Mouse (Mus musculus) kidney, adult 9 months (tissue): ENCODE measurements around the gene Celf2.

Experiments used
- DNase-seq: peaks from one replicate; pipeline ENCODE4 v3.0.0; 2022

The Celf2 gene

DNA sequence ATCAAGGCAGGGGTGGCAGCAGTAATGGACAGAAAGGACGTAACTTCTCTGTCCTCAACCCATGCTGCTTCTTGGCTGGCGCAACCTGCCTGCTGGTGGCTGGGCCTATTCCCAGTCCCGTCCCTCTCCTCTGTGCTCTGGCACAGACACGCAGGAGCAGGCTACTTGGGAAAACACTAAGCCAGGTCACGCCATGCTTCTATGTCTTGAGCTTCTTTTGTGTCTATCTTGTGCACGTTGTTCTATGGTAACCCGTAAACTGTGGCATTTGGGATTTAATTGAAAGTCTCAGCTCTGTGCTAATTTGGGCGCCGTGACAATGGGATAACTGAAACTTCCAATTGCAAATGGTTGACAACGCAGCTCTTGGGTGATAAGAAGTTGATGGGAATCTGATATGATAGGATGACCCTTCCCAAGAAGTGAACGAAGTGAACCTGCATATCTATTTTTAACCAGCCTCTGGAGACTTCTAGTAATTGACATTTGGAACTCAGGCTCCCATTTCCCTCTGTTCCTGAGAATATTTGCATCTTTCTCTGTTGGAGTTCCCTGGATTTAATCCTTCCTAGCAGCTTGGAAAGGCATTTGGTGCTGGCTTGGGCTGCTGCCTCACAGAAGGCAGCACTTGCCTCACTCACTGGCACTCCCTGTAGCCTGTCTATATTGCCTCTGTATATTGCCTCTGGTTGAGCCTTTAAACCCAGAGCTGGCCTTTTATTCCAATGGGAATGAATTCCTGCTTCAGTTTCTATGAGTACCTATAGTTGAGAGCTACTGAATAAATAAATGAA is 335.9 kb downstream of the Celf2 start:
- no peak for DNase-seq

DNA sequence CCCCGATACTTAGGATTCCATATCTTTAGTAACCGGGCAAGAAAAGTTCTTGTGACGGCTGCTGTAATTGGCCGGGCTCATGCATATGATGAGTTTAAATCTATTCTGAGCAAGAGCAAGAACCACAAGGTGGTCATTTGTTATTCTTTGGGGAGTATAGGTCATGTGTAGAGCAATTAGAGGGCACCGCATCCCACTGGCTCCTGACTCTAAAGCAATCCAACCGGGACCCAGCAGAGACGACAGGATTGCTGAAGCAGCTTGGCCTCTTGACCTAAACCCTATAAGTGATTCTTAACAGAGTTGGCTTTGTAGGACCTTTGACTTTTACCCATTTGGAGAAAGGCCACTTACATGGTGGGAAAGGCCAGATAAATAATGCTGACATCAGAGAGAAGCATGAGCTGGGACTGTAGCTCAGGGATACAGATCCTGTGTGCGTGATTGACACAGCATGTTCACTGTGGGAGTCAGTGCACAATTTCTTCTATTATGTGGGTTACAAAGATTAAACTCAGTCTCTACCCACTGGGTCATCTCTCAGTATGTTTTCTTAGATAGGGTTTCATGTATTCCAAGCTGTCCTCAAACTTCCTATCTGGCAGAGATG is 338.2 kb downstream of the Celf2 start:
- no peak for DNase-seq

- no peak for DNase-seq
These were observed 343.6 kb downstream of the Celf2 start for GRCm38 (mm10) chr2:7165786-7166185.

DNA sequence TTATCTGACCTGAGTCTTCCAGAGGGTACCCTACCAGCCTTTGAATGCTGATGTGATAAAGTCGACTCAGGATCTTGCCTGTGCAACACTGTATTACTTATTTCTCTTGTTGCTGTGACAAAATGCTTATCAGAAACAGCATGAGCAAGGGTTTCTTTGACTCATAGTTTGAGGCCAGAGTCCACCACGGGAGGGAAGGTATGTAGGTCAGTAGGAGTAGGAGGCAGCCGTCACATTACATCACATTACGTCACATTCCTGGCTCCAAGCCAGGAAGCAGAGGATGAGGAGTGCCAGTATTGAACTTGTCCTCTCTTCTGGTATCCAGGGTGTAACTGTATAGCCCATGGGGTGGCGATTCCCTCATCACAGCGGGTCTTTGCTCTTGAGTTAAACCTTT is 349.3 kb downstream of the Celf2 start:
- DNase-seq, result no peak

DNA sequence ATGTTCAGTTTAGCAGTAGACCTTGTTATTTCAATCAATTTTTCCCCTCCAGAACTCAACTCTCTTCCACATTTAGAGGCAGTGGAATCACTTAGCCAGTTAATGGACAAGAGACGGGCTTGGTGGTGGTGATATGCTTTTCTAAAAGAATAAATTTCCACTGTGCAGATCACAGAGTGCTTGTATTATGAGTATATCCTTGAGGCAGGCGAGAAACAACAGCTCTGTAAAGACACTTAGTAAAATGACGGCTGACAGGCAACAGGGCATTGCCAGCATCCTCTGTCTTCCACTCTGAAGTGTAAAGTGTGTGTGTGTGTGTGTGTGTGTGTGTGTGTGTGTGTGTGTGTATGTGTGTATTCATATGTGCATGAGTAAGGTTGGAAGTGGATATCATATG is 362.1 kb downstream of the Celf2 start:
- no peak for DNase-seq

DNA sequence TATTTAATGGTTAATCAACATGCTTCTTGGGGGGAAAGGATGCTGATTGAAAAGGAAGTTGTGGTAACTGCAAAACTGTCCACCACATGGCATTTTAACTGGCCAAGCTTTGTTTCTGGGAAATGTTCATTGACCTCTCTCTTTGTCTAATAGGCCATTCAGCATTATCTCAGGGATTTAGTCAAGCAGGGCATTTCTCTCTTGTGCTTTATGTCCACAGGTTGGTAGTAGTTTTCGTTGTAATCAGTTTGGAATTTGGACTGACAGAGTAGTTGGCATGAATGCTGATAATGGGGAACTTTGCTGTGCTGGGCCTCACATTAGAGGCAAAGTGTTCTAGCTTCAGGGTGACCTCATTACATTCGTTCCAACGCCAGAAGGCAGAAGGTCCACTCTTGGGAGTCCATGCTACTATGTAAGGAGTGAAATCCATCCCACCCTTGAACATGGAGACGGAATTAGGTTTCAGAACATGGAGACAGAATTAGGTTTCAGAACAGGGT is 363.8 kb downstream of the Celf2 start:
- no peak for DNase-seq

- DNase-seq, result no peak
These were observed 364.5 kb downstream of the Celf2 start for GRCm38 (mm10) chr2:7144871-7145270.

DNA sequence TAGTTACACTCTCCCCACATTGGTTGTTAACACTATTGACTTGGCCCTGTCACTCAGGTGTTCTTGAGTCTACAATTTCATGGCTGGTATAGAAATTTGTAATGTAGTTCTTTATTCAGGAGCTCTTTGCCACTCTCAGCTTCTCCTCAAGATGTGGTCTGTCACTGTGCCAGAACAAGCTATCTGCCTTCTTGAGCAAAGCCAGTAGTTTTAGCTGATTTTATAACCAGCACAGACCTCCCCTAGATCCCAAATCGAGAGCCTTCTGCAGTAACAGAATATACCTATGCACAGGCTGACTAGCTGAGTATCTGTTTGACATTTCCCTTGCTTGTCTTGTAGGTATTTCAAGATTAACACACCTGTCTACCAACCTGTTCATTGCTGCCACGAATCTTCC is 386.0 kb downstream of the Celf2 start:
- DNase-seq, result no peak

DNA sequence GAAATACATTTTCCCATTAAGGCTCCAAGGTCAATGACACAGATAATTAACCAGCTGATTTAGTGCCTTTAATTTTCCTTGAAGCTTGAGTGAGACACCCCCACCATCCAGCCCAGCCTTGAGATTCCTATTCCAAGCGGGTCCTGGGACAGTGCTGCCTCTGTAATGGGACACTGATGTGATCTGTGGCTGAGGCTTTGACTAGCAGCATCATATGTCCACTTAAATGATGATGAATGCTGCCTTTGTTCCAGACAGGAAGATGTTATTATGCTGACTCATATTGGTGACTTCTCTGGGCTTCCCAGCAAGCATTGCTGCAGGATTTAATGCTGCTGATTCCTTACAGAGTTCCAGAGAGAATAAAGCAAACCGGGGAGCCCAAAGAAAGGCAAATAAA is 393.6 kb downstream of the Celf2 start:
- DNase-seq, result no peak

DNA sequence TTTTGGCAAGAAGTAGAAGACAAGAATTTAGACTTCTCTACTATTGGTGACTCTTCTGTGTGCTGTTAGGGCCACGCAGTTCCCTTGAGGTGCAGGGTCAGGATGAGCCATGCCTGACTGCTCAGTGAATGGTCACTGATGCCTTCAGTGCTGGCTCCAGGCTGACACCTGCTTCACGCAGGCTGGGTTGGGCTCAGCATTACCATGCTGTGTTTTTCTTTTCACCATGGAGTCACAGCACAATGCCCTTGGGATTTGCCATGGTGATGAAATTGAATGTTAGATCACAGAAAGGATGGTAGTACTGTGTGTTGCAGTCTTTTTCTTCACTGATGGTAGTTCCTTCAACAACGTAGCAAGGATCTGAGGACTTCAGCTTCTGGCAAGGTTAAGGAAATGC is 394.2 kb downstream of the Celf2 start:
- no peak for DNase-seq

DNA sequence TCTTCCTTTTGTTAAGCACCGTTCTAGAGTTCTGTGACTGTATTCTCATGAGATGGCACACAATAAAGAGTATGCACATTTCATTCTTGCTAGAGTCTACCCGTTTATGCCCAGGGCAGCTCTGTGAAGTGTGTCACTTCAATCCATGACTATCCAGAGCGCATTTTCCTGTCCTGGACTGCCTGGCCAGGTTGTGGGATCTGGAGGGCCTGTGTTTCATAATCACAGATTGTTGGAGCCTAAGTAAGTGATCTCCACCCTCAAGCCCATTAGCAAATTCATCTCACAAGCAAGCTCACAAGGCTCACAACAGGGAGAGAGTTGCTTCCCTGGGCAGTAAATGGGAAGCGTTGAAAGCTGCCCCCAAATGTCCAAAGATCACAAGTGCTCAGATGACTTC is 395.6 kb downstream of the Celf2 start:
- no peak for DNase-seq

DNA sequence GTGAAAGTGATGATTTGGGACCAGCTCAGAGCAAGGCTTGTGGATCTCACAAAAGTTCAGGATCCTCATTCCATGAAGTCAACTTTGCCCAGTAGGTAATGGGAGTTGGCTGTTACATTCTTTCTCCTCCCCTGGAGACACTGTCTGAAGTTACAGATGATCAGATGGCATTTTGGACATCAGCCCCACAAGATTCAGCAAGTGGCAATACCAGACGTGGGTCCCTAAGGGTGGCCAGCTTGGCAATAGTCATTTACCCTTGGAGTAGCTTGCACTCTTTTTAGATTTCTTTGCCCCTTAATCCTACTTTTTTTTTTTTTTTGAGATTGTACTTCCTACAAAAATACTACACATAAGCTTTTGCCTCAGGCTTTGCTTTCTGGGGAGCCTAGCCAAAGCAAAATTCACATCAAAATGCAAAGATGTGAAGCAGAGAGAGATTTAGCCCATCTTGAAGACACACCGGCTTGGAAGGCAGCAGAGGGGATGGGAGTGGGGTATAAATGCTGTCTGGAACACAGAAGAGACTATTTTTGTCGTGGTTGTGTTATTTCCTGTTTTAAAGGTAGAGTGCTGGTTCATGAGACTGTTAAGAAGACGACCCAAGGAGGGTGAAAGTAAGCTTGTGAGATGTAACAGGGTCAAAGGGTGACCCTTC is 397.1 kb downstream of the Celf2 start:
- no peak for DNase-seq

DNA sequence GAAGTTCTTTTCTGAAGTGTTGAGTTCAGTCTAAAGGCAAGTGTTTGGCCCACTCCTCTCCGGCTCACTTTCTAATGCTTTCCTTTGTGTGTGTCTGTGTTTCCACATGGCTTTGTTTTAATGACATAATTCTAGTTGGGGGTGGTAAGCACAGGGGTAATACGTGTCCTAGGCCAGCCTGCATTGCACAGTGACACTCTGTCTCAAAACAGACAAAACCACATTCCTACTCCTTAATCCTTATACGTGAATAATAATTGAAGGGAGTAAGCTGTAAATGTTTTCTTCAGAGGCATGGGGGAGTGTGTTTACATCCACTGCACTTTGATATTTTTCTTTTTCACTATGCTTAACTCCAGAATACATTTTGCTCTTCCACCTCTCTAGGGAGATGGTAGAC is 415.9 kb downstream of the Celf2 start:
- DNase-seq, result no peak

DNA sequence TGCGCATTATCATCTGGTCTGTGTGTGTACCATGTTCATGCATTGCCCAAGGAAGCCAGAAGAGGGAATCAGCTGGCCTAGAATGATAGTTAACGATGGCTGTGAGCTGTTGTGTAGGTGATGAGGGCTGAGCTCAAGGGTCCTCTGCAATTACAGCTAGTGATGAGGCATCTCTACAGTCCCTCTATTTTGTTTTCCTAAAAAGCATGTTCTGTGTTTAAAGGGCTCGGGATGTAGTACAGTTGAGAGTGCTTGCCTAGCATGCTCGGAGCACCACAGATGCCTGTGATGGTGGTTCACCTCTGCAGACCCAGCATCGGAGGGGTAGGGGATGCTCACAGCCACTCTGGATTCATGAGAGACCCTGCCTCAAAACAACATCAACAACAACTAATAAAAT is 416.7 kb downstream of the Celf2 start:
- DNase-seq, result no peak

DNA sequence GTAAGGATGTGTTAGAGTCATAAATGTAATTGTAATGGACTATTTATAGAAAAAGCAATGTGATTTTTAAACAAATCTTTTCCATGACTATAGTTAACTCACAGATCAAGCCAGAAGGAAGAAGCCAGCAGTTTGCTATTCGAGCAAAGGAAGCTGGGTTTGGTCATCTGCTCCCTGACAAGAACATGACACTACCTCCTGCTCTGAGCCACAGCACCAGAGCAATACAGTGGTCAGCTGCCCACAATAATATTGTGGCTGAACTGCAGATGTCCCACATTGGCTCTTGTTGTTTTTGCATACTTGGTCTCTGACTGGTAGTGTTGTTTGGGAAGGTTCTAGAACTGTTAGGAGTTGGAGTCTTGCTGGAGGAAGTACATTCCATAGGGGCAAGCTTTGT is 418.9 kb downstream of the Celf2 start:
- no peak for DNase-seq

GRCm38 (mm10) chr2:7089069-7089834 is 420.1 kb downstream of the Celf2 start:
- DNase-seq, result no peak

DNA sequence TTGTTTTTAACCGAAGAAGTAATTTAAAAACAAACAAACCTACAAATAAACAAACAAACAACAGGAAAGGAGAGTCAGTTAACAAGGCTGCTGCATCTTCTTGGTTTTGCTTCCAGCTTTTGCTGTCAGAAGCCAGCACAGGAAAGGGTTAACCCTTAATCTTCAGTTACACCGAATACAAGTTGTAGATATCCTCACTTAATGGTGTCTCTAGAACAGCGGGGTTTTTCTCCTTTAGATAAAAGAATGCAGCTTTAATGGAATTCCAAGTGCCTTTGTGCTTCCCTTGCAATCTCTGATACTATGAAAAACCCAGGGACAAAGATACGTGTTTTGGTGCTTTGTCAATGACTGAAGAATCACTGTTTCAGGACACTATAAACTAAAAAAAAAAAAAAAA is 420.8 kb downstream of the Celf2 start:
- DNase-seq, result no peak

DNA sequence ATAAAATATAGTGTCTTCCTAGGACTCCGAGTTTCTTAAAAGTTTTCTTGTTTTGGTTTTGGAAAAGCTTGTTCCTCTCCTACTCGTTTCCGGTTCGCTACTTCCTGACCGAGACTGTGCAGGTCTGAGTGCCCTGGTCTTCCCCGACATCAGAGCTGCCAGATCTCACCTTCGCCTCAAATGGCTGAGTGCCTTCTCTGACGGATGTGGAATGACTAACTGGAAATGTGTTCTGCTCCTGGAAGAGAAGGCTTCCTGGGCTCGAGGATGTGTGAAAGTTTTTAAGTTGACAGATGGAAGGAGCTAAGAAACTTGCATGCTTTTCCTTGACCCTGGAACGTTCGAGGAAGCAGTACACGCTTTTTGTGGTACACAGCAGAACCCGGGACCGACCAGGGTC is 421.9 kb downstream of the Celf2 start:
- no peak for DNase-seq

DNA sequence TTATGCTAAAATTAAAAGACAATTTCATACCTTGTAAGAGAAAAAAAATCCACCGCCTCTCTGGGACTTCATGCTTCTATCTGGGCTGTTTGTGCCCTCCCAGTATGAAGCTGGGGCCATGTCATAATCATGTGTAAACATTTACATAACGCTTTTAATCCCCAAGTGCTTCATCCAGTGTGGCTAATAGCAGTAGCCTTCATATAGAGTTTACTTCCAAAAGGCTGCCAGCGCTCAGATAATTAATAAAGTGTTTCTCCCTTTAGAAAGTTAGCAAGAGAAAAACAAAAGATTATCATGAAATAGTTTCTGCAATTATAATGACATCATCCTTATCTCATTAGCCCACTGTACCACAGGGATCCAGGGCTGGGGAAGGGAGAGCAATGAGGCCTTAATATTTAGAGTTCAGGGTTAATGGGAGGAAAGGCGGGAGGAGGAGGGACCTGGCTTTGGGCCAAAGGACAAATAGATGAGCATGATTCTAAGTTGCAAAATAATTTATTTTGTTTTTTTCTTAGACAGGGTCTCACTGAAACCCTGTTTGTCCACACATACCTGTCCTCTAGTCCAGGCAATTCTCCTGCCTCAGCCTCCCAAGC is 425.8 kb downstream of the Celf2 start:
- no peak for DNase-seq

GRCm38 (mm10) chr2:7082376-7083025 is 426.9 kb downstream of the Celf2 start:
- DNase-seq, result no peak

DNA sequence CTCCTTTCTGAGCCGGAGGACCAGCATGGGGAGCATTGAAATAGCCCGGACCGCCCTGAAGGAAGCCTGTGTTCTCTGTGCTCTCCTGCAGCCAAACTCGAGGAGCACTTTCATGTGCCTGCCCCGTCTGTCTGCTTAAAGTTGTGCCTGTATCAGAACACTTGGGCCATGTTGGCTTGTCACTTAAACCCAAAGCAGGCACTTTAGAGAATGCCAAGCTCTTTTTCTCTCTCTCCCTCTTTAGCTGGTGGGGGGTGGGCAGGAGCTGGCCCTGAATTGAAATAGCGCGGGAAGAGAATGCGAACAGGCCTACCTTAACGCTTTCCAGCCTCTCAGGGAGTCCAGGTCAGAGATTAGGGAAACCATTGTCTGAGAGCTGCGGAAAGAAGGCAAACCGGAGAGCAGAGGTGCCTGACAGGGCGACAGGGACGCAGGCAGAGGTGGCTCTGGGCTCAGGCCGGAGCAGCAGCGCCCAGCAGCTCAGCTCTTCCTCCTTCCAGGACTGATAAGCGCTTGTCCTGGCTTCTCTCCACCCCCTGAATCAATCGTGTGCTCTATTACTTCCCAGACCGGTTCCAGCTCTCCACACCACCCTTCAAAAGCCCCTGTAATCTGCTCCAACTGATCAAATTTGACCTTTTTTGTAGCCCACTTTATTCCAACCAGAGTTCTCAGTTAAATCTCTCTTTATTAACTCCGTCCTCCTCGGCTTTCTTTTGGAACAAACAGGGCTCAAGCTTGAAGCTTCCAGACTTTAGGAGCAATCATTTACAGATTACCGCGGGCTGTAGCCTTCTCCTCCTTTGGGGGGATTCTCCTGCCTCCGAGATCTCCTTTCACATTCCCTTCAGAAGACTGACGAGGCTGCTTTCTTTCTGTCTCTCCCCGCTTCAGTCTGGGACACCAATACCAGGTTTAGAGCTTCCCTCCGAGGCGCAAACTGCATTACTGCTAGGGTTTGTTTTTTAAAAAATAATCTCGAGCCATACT is 428.3 kb downstream of the Celf2 start:
- DNase-seq, result no peak
